Mouse (Mus musculus): ENCODE results near the gene Daam1. TPM values are rescaled to one million over a fixed set of nuclear protein-coding genes. Genes with fewer than 3 reads are reported as not detected.

The Daam1 gene
- polyA plus RNA-seq, 2 experiments = 10.5 to 13.3 TPM

DNA sequence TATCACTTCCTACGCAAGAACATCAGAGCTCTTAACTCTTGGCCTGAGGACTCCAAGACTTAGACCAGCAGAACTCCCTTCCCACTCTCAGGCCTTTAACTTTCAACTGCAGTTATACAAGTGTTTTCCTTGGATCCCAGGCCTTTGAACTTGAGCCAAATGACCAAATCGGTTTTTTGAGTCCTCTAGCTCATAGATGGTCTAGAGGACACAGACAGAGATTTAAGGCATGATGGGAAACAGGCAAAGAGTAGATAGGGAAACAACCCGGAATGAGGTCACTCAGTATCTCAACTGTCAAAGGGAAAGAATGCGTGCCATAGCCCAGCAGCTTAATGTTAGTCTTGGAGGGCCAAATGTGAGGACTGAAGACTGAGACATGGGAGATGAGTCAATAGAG lies 42.1 kb upstream of the Daam1 start:
- Histone ChIP-seq H3K36me3 (replicated peaks; ENCODE audit: control insufficient read depth, insufficient read depth, low read depth) (no peaks in the 10 kb centered on the region), H3K27me3 (ENCODE audit: control insufficient read depth, insufficient read depth, low read length) (no peaks in the 10 kb centered on the region), H3K4me2 (ENCODE audit: low read depth) (no peak overlapping the region), H3K9ac (replicated peaks) (no peak overlapping the region), H3K27ac (no peak overlapping the region), H3K9me3 (ENCODE audit: control insufficient read depth, low read length) (no peaks in the 10 kb centered on the region), H3K4me1 (replicated peaks; ENCODE audit: control insufficient read depth in 2 of 2, insufficient read depth in 2 of 2, low read length in 1 of 2) (no peaks in the 10 kb centered on the region), H3K4me3 (ENCODE audit: insufficient read depth in 1 of 2, low read depth in 2 of 2, low read length in 2 of 2) (no peak overlapping the region)
- TF ChIP-seq CTCF (IDR thresholded peaks at IDR 0.05; ENCODE audit: low read depth) (no peak), EP300 (IDR thresholded peaks at IDR 0.05; ENCODE audit: low read depth) (no peak)
- no peak for ATAC-seq (ENCODE audit: insufficient read depth)
- WGBS (ENCODE audit: insufficient replicate concordance) = 54% methylated on average over 4 of the region's 4 CpGs
- DNase-seq (ENCODE audit: low read depth in 3 of 3, low spot score in 3 of 3) = no peak

DNA sequence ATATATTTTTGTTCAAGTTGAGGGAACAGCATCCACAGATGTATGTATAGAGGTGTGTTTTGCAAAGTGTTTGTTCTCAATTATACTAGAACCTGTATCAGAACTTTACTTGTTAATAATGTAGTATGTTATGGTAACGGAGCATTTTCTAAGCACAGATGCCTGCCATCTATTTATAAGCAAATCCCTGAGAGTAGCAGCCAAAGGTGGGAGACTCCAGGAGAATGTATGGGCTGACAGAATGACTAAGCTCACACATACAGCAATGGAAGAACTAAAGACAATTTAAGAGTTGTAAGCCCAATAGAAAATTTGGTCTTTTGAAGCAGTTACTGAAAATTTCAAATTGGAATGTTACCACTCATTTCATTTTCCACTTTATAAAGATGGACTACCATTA lies 40.3 kb upstream of the Daam1 start:
- no peak overlapping the region for H3K27ac ChIP-seq
- no peak for ATAC-seq (ENCODE audit: insufficient read depth)
- WGBS (ENCODE audit: insufficient replicate concordance) = 64% methylated on average over 1 of the region's 1 CpGs

DNA sequence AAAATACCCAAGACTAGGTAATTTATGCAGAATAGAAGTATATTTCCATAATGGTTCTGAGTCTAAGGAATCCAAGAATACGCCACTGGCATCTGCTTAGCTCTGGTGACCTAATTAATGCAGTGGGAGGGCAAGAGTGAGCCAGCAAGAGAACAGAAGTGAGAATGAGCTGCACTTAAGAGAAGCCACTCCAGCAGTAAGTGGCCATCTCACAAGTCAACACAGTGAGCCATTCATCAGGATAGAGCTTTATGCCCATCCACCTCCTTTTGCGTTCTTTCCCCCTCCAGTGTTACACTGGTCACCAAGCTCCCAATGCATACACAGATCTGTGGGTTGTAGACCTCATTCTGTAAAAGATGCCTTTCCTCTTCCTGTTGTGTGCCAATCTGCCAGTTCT lies 37.8 kb upstream of the Daam1 start:
- H3K9ac ChIP-seq (replicated peaks) = no peak overlapping the region
- no peak overlapping the region for H3K27ac ChIP-seq
- 81% methylated on average over 2 of the region's 2 CpGs for WGBS (ENCODE audit: insufficient replicate concordance)
- ATAC-seq (ENCODE audit: insufficient read depth) = no peak
- H3K4me3 ChIP-seq (ENCODE audit: insufficient read depth in 1 of 2, low read depth in 2 of 2, low read length in 2 of 2) = no peak overlapping the region
- no peaks in the 10 kb centered on the region for H3K36me3 ChIP-seq (replicated peaks; ENCODE audit: control insufficient read depth, insufficient read depth, low read depth)
- H3K4me2 ChIP-seq (ENCODE audit: low read depth) = no peak overlapping the region
- no peaks in the 10 kb centered on the region for H3K9me3 ChIP-seq (ENCODE audit: control insufficient read depth, low read length)
- no peaks in the 10 kb centered on the region for H3K27me3 ChIP-seq (ENCODE audit: control insufficient read depth, insufficient read depth, low read length)
- H3K4me1 ChIP-seq (replicated peaks; ENCODE audit: control insufficient read depth in 2 of 2, insufficient read depth in 2 of 2, low read length in 1 of 2) = no peaks in the 10 kb centered on the region
- TF ChIP-seq CTCF (IDR thresholded peaks at IDR 0.05; ENCODE audit: low read depth) = no peak
- TF ChIP-seq EP300 (IDR thresholded peaks at IDR 0.05; ENCODE audit: low read depth) = no peak
- no peak for DNase-seq (ENCODE audit: low read depth in 3 of 3, low spot score in 3 of 3)

More for the DNA sequence above, 40.3 kb upstream of the Daam1 start:
- Histone ChIP-seq H3K9ac (replicated peaks) (no peak overlapping the region), H3K4me2 (ENCODE audit: low read depth) (no peak overlapping the region), H3K27me3 (ENCODE audit: control insufficient read depth, insufficient read depth, low read length) (no peaks in the 10 kb centered on the region), H3K4me1 (replicated peaks; ENCODE audit: control insufficient read depth in 2 of 2, insufficient read depth in 2 of 2, low read length in 1 of 2) (no peaks in the 10 kb centered on the region), H3K36me3 (replicated peaks; ENCODE audit: control insufficient read depth, insufficient read depth, low read depth) (no peaks in the 10 kb centered on the region), H3K9me3 (ENCODE audit: control insufficient read depth, low read length) (no peaks in the 10 kb centered on the region), H3K4me3 (ENCODE audit: insufficient read depth in 1 of 2, low read depth in 2 of 2, low read length in 2 of 2) (no peak overlapping the region)
- TF ChIP-seq EP300 (IDR thresholded peaks at IDR 0.05; ENCODE audit: low read depth) (no peak), CTCF (IDR thresholded peaks at IDR 0.05; ENCODE audit: low read depth) (no peak)
- no peak for DNase-seq (ENCODE audit: low read depth in 3 of 3, low spot score in 3 of 3)

DNA sequence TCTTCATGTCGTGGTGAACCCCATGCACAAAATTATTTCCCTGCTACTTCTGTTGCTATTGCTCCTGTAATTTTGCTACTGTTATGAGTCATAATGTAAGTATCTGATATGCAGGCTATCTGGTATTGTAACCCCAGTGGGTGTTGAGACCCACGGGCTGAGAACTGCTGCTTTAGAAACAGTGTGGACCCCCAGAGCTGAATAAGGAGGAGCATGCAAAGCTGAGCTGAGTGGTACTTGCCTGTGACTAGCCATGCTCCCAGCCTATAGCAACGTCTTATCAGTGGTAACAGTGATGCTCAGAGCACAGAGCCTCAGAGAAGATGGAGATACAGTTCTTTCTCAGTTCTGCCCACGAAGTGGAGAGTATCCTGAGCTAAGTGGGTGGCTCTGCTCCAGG lies 35.3 kb upstream of the Daam1 start:
- H3K4me2 ChIP-seq (ENCODE audit: low read depth) = no peak overlapping the region
- no peaks in the 10 kb centered on the region for H3K4me1 ChIP-seq (replicated peaks; ENCODE audit: control insufficient read depth in 2 of 2, insufficient read depth in 2 of 2, low read length in 1 of 2)
- DNase-seq (ENCODE audit: low read depth in 3 of 3, low spot score in 3 of 3) (no peak), ATAC-seq (ENCODE audit: insufficient read depth) (no peak)
- no peak overlapping the region for H3K27ac ChIP-seq
- H3K4me3 ChIP-seq (ENCODE audit: insufficient read depth in 1 of 2, low read depth in 2 of 2, low read length in 2 of 2) = no peak overlapping the region
- H3K9ac ChIP-seq (replicated peaks) = no peak overlapping the region
- no peaks in the 10 kb centered on the region for H3K9me3 ChIP-seq (ENCODE audit: control insufficient read depth, low read length)
- 21% methylated on average over 4 of the region's 4 CpGs for WGBS (ENCODE audit: insufficient replicate concordance)
- H3K27me3 ChIP-seq (ENCODE audit: control insufficient read depth, insufficient read depth, low read length) = no peaks in the 10 kb centered on the region
- no peaks in the 10 kb centered on the region for H3K36me3 ChIP-seq (replicated peaks; ENCODE audit: control insufficient read depth, insufficient read depth, low read depth)
- TF ChIP-seq EP300 (IDR thresholded peaks at IDR 0.05; ENCODE audit: low read depth) (no peak), CTCF (IDR thresholded peaks at IDR 0.05; ENCODE audit: low read depth) (no peak)

GRCm38 (mm10) chr12:71796517-71796916 lies 34.4 kb upstream of the Daam1 start:
- Histone ChIP-seq H3K9me3 (ENCODE audit: control insufficient read depth, low read length) (no peaks in the 10 kb centered on the region), H3K27ac (no peak overlapping the region), H3K4me1 (replicated peaks; ENCODE audit: control insufficient read depth in 2 of 2, insufficient read depth in 2 of 2, low read length in 1 of 2) (no peaks in the 10 kb centered on the region), H3K27me3 (ENCODE audit: control insufficient read depth, insufficient read depth, low read length) (no peaks in the 10 kb centered on the region), H3K4me3 (ENCODE audit: insufficient read depth in 1 of 2, low read depth in 2 of 2, low read length in 2 of 2) (no peak overlapping the region), H3K4me2 (ENCODE audit: low read depth) (no peak overlapping the region), H3K36me3 (replicated peaks; ENCODE audit: control insufficient read depth, insufficient read depth, low read depth) (no peaks in the 10 kb centered on the region), H3K9ac (replicated peaks) (no peak overlapping the region)
- TF ChIP-seq EP300 (IDR thresholded peaks at IDR 0.05; ENCODE audit: low read depth) (no peak), CTCF (IDR thresholded peaks at IDR 0.05; ENCODE audit: low read depth) (no peak)
- WGBS (ENCODE audit: insufficient replicate concordance) = 8% methylated on average over 7 of the region's 7 CpGs
- no peak for DNase-seq (ENCODE audit: low read depth in 3 of 3, low spot score in 3 of 3)
- ATAC-seq (ENCODE audit: insufficient read depth) = no peak

Measured in liver, embryonic 14.5 days (tissue).